Mouse (Mus musculus) brain, embryonic 14.5 days (tissue): Measurements from ENCODE around the gene Elane.

ENCODE experiments used
- CTCF ChIP-seq: fragments of 200-500 bp; IDR thresholded peaks from 2 replicates; pipeline ENCODE4 v1.5.1; 2012; ENCODE audit warnings: inconsistent platforms, mild to moderate bottlenecking, moderate library complexity, borderline replicate concordance; ENCODE audit not compliant: insufficient read depth, insufficient read length; ENCODE audit errors: extremely low read depth
- POLR2A ChIP-seq: fragments of 200-500 bp; IDR thresholded peaks from 2 replicates; pipeline ENCODE4 v1.6.1; 2012; ENCODE audit warnings: mild to moderate bottlenecking, inconsistent platforms, borderline replicate concordance; ENCODE audit not compliant: poor library complexity, insufficient read depth, insufficient read length, severe bottlenecking; ENCODE audit errors: extremely low read depth

DNA sequence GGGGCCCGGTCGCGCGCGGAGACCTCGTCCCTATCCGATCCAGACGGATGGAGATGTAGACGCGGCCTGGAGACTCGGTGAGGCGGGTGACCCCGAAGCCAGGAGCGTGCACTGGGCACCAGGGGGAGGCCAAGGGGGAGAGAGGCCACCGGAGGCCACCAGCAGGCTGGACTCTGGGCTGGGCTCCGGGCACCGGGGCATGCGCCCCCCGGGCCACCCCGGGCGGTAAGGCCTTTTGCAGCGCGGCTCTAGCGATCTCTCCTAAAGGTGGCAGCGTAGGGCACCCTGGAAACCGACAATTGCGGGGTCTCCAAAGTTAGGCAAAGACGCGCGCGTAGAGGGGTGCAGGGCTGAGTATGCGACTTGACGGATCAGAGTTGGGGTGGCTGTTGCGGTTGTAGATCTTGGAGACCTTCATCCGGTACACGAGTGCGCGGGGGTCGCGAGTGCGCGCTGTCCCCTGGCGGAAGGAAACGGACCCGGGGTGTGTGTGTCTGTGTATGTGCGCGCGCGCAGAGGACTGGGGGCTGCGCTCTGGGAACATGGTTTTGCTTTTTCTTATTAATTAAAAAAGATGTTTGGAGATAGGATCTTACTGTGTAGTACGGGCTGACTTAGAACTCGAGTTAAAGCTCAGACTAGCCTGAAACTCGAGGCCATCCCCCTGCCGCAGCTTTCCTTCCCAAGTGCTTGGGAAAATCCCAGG lies 41.4 kb downstream of the Elane start:
- no peak for TF ChIP-seq CTCF
- TF ChIP-seq POLR2A, result no peak
